Mouse (Mus musculus) MEL (cell line): ENCODE data around the gene Pi4ka. TPM values are rescaled to one million over a fixed set of nuclear protein-coding genes. Genes with fewer than 3 reads are reported as not detected.

Source experiments
- DNase-seq: peaks from one replicate; pipeline ENCODE4 v3.0.0; 2011; ENCODE audit warnings: low read depth, low spot score
- H3K27ac ChIP-seq: 2 replicates; pipeline ENCODE4 v1.5.1; 2012; ENCODE audit warnings: low read depth, mild to moderate bottlenecking, control low read depth, low read length, moderate library complexity; ENCODE audit not compliant: control insufficient read depth
- H3K27me3 ChIP-seq, 2 experiments: fragments of 150-350 bp in 1 of 2; sonication (generic) in 1 of 2; 2 replicates each; pipeline ENCODE4 v1.6.1; 2012; ENCODE audit warnings: low read length in 2 of 2, mild to moderate bottlenecking in 2 of 2, improper control_type of control experiment in 1 of 2, moderate library complexity in 1 of 2; ENCODE audit not compliant: insufficient read depth in 2 of 2, control insufficient read depth in 1 of 2
- H3K36me3 ChIP-seq, 2 experiments: 2 replicates each; pipeline ENCODE4 v1.6.1; 2012 to 2014; ENCODE audit warnings: low read length in 2 of 2, improper control_type of control experiment in 1 of 2, inconsistent platforms in 1 of 2, mild to moderate bottlenecking in 1 of 2; ENCODE audit not compliant: insufficient read depth in 2 of 2, control insufficient read depth in 1 of 2
- H3K4me1 ChIP-seq, 2 experiments: fragments of 150-350 bp in 1 of 2; sonication (generic) in 1 of 2; 2 replicates each; pipeline ENCODE4 v1.6.1; 2012; ENCODE audit warnings: low read length in 2 of 2, improper control_type of control experiment in 1 of 2, mild to moderate bottlenecking in 1 of 2; ENCODE audit not compliant: insufficient read depth in 2 of 2, control insufficient read depth in 1 of 2
- H3K4me3 ChIP-seq, 2 experiments: fragments of 150-350 bp in 1 of 2; sonication (generic) in 1 of 2; 2 replicates each; pipeline ENCODE4 v1.5.1; 2012; ENCODE audit warnings: low read depth in 2 of 2, low read length in 2 of 2, mild to moderate bottlenecking in 2 of 2, moderate library complexity in 2 of 2, control low read depth in 1 of 2, improper control_type of control experiment in 1 of 2; ENCODE audit not compliant: control insufficient read depth in 1 of 2, insufficient read depth in 1 of 2
- H3K79me2 ChIP-seq: 2 replicates; pipeline ENCODE4 v1.6.1; 2012; ENCODE audit warnings: mild to moderate bottlenecking, low read length, moderate library complexity; ENCODE audit not compliant: control insufficient read depth, poor library complexity, insufficient read depth
- H3K9ac ChIP-seq: 2 replicates; pipeline ENCODE4 v1.6.1; 2012; ENCODE audit warnings: low read depth, mild to moderate bottlenecking, control low read depth, low read length, moderate library complexity; ENCODE audit not compliant: control insufficient read depth, poor library complexity, severe bottlenecking
- H3K9me3 ChIP-seq: fragments of 150-350 bp; sonication (generic); replicated peaks from 2 replicates; pipeline ENCODE4 v1.6.1; 2012; ENCODE audit warnings: mild to moderate bottlenecking, low read length, improper control_type of control experiment, moderate library complexity; ENCODE audit not compliant: insufficient read depth
- BHLHE40 ChIP-seq: IDR thresholded peaks from 2 replicates; pipeline ENCODE4 v1.6.1; 2012; ENCODE audit warnings: low read depth, mild to moderate bottlenecking, inconsistent platforms, low read length, improper control_type of control experiment, borderline replicate concordance
- CHD2 ChIP-seq: IDR thresholded peaks from 2 replicates; pipeline ENCODE4 v1.6.1; 2011; ENCODE audit warnings: low read length, improper control_type of control experiment
- CTCF ChIP-seq, 3 experiments: IDR thresholded peaks in 2 of 3; conservative IDR thresholded peaks in 1 of 3; 2 replicates each; pipeline ENCODE4 v1.5.1; 2011 to 2012; ENCODE audit warnings: low read length in 3 of 3, low read depth in 2 of 3, mild to moderate bottlenecking in 2 of 3, improper control_type of control experiment in 1 of 3, inconsistent platforms in 1 of 3, mixed read lengths in 1 of 3, moderate library complexity in 1 of 3; ENCODE audit not compliant: control insufficient read depth in 1 of 3, insufficient read depth in 1 of 3, poor library complexity in 1 of 3, severe bottlenecking in 1 of 3
- E2F4 ChIP-seq: IDR thresholded peaks from 2 replicates; pipeline ENCODE4 v1.6.1; 2011; ENCODE audit warnings: low read depth, low read length, improper control_type of control experiment, borderline replicate concordance
- HCFC1 ChIP-seq: IDR thresholded peaks from 2 replicates; pipeline ENCODE4 v1.6.1; 2012; ENCODE audit warnings: low read depth, mild to moderate bottlenecking, inconsistent platforms, low read length, improper control_type of control experiment, moderate library complexity
- MAFK ChIP-seq: IDR thresholded peaks from 2 replicates; pipeline ENCODE4 v1.6.1; 2011; ENCODE audit warnings: low read depth, mild to moderate bottlenecking, low read length, improper control_type of control experiment, borderline replicate concordance
- MEF2A ChIP-seq: IDR thresholded peaks from 2 replicates; pipeline ENCODE4 v1.6.1; 2014; ENCODE audit warnings: low read depth, mild to moderate bottlenecking, inconsistent platforms, low read length, improper control_type of control experiment; ENCODE audit not compliant: poor library complexity, insufficient replicate concordance, severe bottlenecking; ENCODE audit errors: extremely low read depth
- MXI1 ChIP-seq: IDR thresholded peaks from 2 replicates; pipeline ENCODE4 v1.6.1; 2011; ENCODE audit warnings: mild to moderate bottlenecking, low read depth, low read length, improper control_type of control experiment
- MYB ChIP-seq: IDR thresholded peaks from 2 replicates; pipeline ENCODE4 v1.6.1; 2011; ENCODE audit warnings: mild to moderate bottlenecking, low read depth, low read length, improper control_type of control experiment
- MYC ChIP-seq: IDR thresholded peaks from 2 replicates; pipeline ENCODE4 v1.6.1; 2011; ENCODE audit warnings: low read depth, mild to moderate bottlenecking, low read length, improper control_type of control experiment, moderate library complexity
- POLR2A ChIP-seq, 2 experiments: IDR thresholded peaks; 2 replicates each; pipeline ENCODE4 v1.6.1; 2011 to 2012; ENCODE audit warnings: low read length in 2 of 2, mild to moderate bottlenecking in 2 of 2, control low read depth in 1 of 2, improper control_type of control experiment in 1 of 2, low read depth in 1 of 2, moderate library complexity in 1 of 2; ENCODE audit not compliant: control insufficient read depth in 1 of 2, insufficient read depth in 1 of 2, poor library complexity in 1 of 2
- POLR2AphosphoS2 ChIP-seq: IDR thresholded peaks from 2 replicates; pipeline ENCODE4 v1.6.1; 2011; ENCODE audit warnings: low read length, improper control_type of control experiment
- POLR2AphosphoS5 ChIP-seq: IDR thresholded peaks from 2 replicates; pipeline ENCODE4 v1.6.1; 2012; ENCODE audit warnings: low read depth, borderline replicate concordance, mild to moderate bottlenecking, inconsistent platforms, low read length, moderate library complexity, mixed read lengths
- SMC3 ChIP-seq: IDR thresholded peaks from 2 replicates; pipeline ENCODE4 v1.6.1; 2011; ENCODE audit warnings: low read depth, low read length, improper control_type of control experiment
- TBP ChIP-seq: IDR thresholded peaks from 2 replicates; pipeline ENCODE4 v1.8.0; 2011; ENCODE audit warnings: low read depth, low read length, improper control_type of control experiment
- TCF12 ChIP-seq: IDR thresholded peaks from 2 replicates; pipeline ENCODE4 v1.6.1; 2014; ENCODE audit warnings: low read depth, mild to moderate bottlenecking, inconsistent platforms, low read length, improper control_type of control experiment, moderate library complexity
- UBTF ChIP-seq: IDR thresholded peaks from 2 replicates; pipeline ENCODE4 v1.6.1; 2012; ENCODE audit warnings: low read depth, mild to moderate bottlenecking, inconsistent platforms, low read length, improper control_type of control experiment, moderate library complexity, borderline replicate concordance; ENCODE audit not compliant: insufficient read depth
- USF1 ChIP-seq: IDR thresholded peaks from 2 replicates; pipeline ENCODE4 v1.6.1; 2014; ENCODE audit warnings: low read depth, mild to moderate bottlenecking, inconsistent platforms, low read length, improper control_type of control experiment, moderate library complexity
- USF2 ChIP-seq, 2 experiments: IDR thresholded peaks; 2 replicates each; pipeline ENCODE4 v1.6.1; 2011 to 2012; ENCODE audit warnings: improper control_type of control experiment in 2 of 2, low read length in 2 of 2, borderline replicate concordance in 1 of 2, inconsistent platforms in 1 of 2, low read depth in 1 of 2, mild to moderate bottlenecking in 1 of 2; ENCODE audit not compliant: insufficient read depth in 1 of 2
- ZC3H11A ChIP-seq: IDR thresholded peaks from 2 replicates; pipeline ENCODE4 v1.6.1; 2012; ENCODE audit warnings: low read depth, mild to moderate bottlenecking, inconsistent platforms, low read length, improper control_type of control experiment
- ZMIZ1 ChIP-seq: IDR thresholded peaks from 2 replicates; pipeline ENCODE4 v1.6.1; 2012; ENCODE audit warnings: low read depth, mild to moderate bottlenecking, inconsistent platforms, low read length, improper control_type of control experiment, moderate library complexity
- polyA plus RNA-seq, 2 experiments: library from polyadenylated mRNA; stranded (reverse) in 1 of 2; unstranded in 1 of 2; fragments of >175 nt in 1 of 2; fragments of >200 nt in 1 of 2; gene quantifications; 2 replicates each; pipeline versions ENCODE4 v1.2.1 to v1.2.4; 2012; ENCODE audit warnings: low replicate concordance in 2 of 2, low read depth in 1 of 2; ENCODE audit not compliant: insufficient read length in 2 of 2, insufficient read depth in 1 of 2, missing spikeins in 1 of 2
- total RNA-seq: library from RNA; depleted of rRNA; stranded (reverse); fragments of 300-350 nt; gene quantifications from 2 replicates; pipeline ENCODE4 v1.2.3, GENCODE M21; 2012

Pi4ka gene
- total and polyA plus RNA-seq, 3 experiments, result 25.0 to 286 (median 73.1) TPM

DNA sequence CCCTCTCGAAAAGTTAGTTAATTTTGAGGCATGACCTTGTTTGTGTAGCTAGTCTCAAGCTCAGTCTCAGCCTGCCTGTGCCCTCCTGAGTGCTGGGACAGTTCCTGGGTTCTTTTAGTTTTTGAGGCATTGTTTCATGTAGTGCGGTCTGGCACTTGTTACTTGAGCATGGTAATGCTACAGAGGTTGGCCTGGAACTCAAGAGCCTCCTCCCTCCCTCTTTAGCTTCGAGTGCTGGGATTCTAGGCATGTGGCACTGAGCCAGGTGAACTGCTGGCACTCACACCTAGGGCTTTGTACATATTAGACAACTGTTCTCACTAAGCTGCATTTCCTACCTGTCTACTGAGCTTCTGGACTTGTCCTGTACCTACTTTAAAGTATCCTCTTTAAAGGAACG, 158.4 kb downstream of the Pi4ka start:
- Histone ChIP-seq H3K9ac (no peak overlapping the region), H3K4me3 (no peak overlapping the region), H3K4me1 (peaks cover 28 to 47% of the 10 kb centered on the region in 2 experiments), H3K9me3 (no peaks in the 10 kb centered on the region), H3K27ac (no peak overlapping the region), H3K79me2 (peaks cover 20% of the 10 kb centered on the region), H3K27me3 (no peaks in the 10 kb centered on the region), H3K36me3 (peaks cover 0 to 43% of the 10 kb centered on the region in 2 experiments; a peak in 2 of 4 replicates)
- no peak for DNase-seq
- TF ChIP-seq ZMIZ1 (no peak), POLR2AphosphoS5 (no peak), USF1 (no peak), POLR2A (IDR thresholded peaks at IDR 0.05; ENCODE audit: control insufficient read depth in 1 of 2, insufficient read depth in 1 of 2, low read depth in 1 of 2, low read length in 2 of 2, poor library complexity in 1 of 2) (no peak), USF2 (IDR thresholded peaks at IDR 0.05; ENCODE audit: borderline replicate concordance in 1 of 2, insufficient read depth in 1 of 2, low read depth in 1 of 2, low read length in 2 of 2) (no peak)

GRCm38 (mm10) chr16:17244996-17245395, 161.1 kb downstream of the Pi4ka start:
- Histone ChIP-seq H3K9ac (no peak overlapping the region), H3K4me1 (peaks cover 16 to 32% of the 10 kb centered on the region in 2 experiments), H3K36me3 (peaks cover 0 to 25% of the 10 kb centered on the region in 2 experiments; a peak in 2 of 4 replicates), H3K79me2 (peaks cover 9% of the 10 kb centered on the region), H3K4me3 (no peak overlapping the region), H3K27me3 (no peaks in the 10 kb centered on the region), H3K9me3 (no peaks in the 10 kb centered on the region), H3K27ac (no peak overlapping the region)
- DNase-seq, result no peak
- TF ChIP-seq BHLHE40 (no peak), E2F4 (no peak), ZC3H11A (no peak), CTCF (IDR thresholded peaks at IDR 0.05 in 2 of 3, conservative IDR thresholded peaks at IDR 0.05 in 1 of 3; ENCODE audit: control insufficient read depth in 1 of 3, insufficient read depth in 1 of 3, low read depth in 2 of 3, low read length in 3 of 3, poor library complexity in 1 of 3, severe bottlenecking in 1 of 3) (no peak), UBTF (no peak), MYC (no peak), MYB (no peak), MAFK (no peak), SMC3 (no peak), HCFC1 (no peak), MEF2A (no peak), TCF12 (no peak), CHD2 (no peak), POLR2AphosphoS2 (no peak), POLR2A (IDR thresholded peaks at IDR 0.05; ENCODE audit: control insufficient read depth in 1 of 2, insufficient read depth in 1 of 2, low read depth in 1 of 2, low read length in 2 of 2, poor library complexity in 1 of 2) (no peak), MXI1 (no peak), TBP (no peak)
